Mouse (Mus musculus) CH12.LX (cell line): Measurements from ENCODE around the gene Trim17. TPM values are rescaled to one million over a fixed set of nuclear protein-coding genes. Genes with fewer than 3 reads are reported as not detected.

Source experiments
- DNase-seq: peaks from one replicate; pipeline ENCODE4 v3.0.0-alpha.2; 2013; ENCODE audit errors: extremely low read depth
- H3K27ac ChIP-seq: 2 replicates; pipeline ENCODE4 v1.5.1; 2012; ENCODE audit warnings: low read depth, mild to moderate bottlenecking, control low read depth, moderate library complexity; ENCODE audit not compliant: insufficient read depth
- H3K27me3 ChIP-seq: replicated peaks from 2 replicates; pipeline ENCODE3; 2012; ENCODE audit warnings: inconsistent platforms
- H3K36me3 ChIP-seq, 2 experiments: replicated peaks in 1 of 2; 2 replicates each; pipeline versions ENCODE3 to v1.6.1; 2012; ENCODE audit warnings: inconsistent platforms in 1 of 2, low read length in 1 of 2, mild to moderate bottlenecking in 1 of 2, mixed read lengths in 1 of 2, moderate library complexity in 1 of 2; ENCODE audit not compliant: control insufficient read depth in 1 of 2, insufficient read depth in 1 of 2
- H3K4me1 ChIP-seq, 2 experiments: 2 replicates each; pipeline ENCODE4 v1.6.1; 2012; ENCODE audit warnings: inconsistent platforms in 1 of 2, moderate library complexity in 1 of 2; ENCODE audit not compliant: insufficient read depth in 2 of 2, control insufficient read depth in 1 of 2
- H3K4me2 ChIP-seq: 2 replicates; pipeline ENCODE4 v1.6.1; 2012; ENCODE audit warnings: low read depth, mild to moderate bottlenecking, control low read depth; ENCODE audit not compliant: poor library complexity, insufficient read depth, severe bottlenecking
- H3K4me3 ChIP-seq, 3 experiments: fragments of 150-350 bp in 1 of 3; sonication (generic) in 1 of 3; replicated peaks in 1 of 3; 2 replicates each; pipeline versions ENCODE3 to v1.5.1; 2011 to 2012; ENCODE audit warnings: low read depth in 2 of 3, low read length in 2 of 3, mild to moderate bottlenecking in 2 of 3, moderate library complexity in 2 of 3, control low read depth in 1 of 3, improper control_type of control experiment in 1 of 3, inconsistent platforms in 1 of 3, mixed read lengths in 1 of 3; ENCODE audit not compliant: poor library complexity in 1 of 3
- H3K79me2 ChIP-seq: replicated peaks from 2 replicates; pipeline ENCODE4 v1.6.1; 2012; ENCODE audit warnings: mild to moderate bottlenecking, moderate library complexity; ENCODE audit not compliant: control insufficient read depth, poor library complexity, insufficient read depth, severe bottlenecking; ENCODE audit errors: extremely low read depth
- H3K9ac ChIP-seq: 2 replicates; pipeline ENCODE4 v1.6.1; 2012; ENCODE audit warnings: low read depth, mild to moderate bottlenecking, control low read depth, moderate library complexity; ENCODE audit not compliant: insufficient read depth
- H3K9me3 ChIP-seq: replicated peaks from 2 replicates; pipeline ENCODE3; 2012; ENCODE audit warnings: low read length, inconsistent platforms, mixed read lengths
- ELF1 ChIP-seq: IDR thresholded peaks from 2 replicates; pipeline ENCODE4 v1.6.1; 2014; ENCODE audit warnings: low read depth, mild to moderate bottlenecking, inconsistent platforms, low read length, improper control_type of control experiment
- EP300 ChIP-seq: IDR thresholded peaks from 2 replicates; pipeline ENCODE4 v1.6.1; 2011; ENCODE audit warnings: low read length, improper control_type of control experiment
- ETS1 ChIP-seq: conservative IDR thresholded peaks from 2 replicates; pipeline ENCODE4 v1.6.1; 2012; ENCODE audit warnings: low read depth, mild to moderate bottlenecking, inconsistent platforms, low read length, improper control_type of control experiment, moderate library complexity
- HCFC1 ChIP-seq: IDR thresholded peaks from 2 replicates; pipeline ENCODE4 v1.6.1; 2012; ENCODE audit warnings: low read depth, mild to moderate bottlenecking, inconsistent platforms, low read length, improper control_type of control experiment
- JUN ChIP-seq: IDR thresholded peaks from 2 replicates; pipeline ENCODE4 v1.6.1; 2011; ENCODE audit warnings: low read depth, mild to moderate bottlenecking, low read length, improper control_type of control experiment, moderate library complexity; ENCODE audit not compliant: insufficient read depth
- KAT2A ChIP-seq: IDR thresholded peaks from 2 replicates; pipeline ENCODE4 v1.6.1; 2012; ENCODE audit warnings: low read length, improper control_type of control experiment, inconsistent platforms; ENCODE audit not compliant: insufficient replicate concordance
- MXI1 ChIP-seq: IDR thresholded peaks from 2 replicates; pipeline ENCODE4 v1.6.1; 2011; ENCODE audit warnings: mild to moderate bottlenecking, low read depth, low read length, improper control_type of control experiment
- NELFE ChIP-seq: IDR thresholded peaks from 2 replicates; pipeline ENCODE4 v1.6.1; 2011; ENCODE audit warnings: low read depth, low read length, improper control_type of control experiment
- NRF1 ChIP-seq: IDR thresholded peaks from 2 replicates; pipeline ENCODE4 v1.6.1; 2014; ENCODE audit warnings: low read depth, mild to moderate bottlenecking, inconsistent platforms, low read length, improper control_type of control experiment, moderate library complexity
- POLR2AphosphoS2 ChIP-seq: IDR thresholded peaks from 2 replicates; pipeline ENCODE4 v1.6.1; 2011; ENCODE audit warnings: low read depth, low read length, improper control_type of control experiment
- TBP ChIP-seq: conservative IDR thresholded peaks from 2 replicates; pipeline ENCODE4 v1.6.1; 2011; ENCODE audit warnings: low read depth, low read length, improper control_type of control experiment
- USF2 ChIP-seq: conservative IDR thresholded peaks from 2 replicates; pipeline ENCODE4 v1.6.1; 2011; ENCODE audit warnings: low read depth, low read length, improper control_type of control experiment
- ZC3H11A ChIP-seq: IDR thresholded peaks from 2 replicates; pipeline ENCODE4 v1.6.1; 2012; ENCODE audit warnings: low read depth, mild to moderate bottlenecking, inconsistent platforms, low read length, improper control_type of control experiment
- ZKSCAN1 ChIP-seq: IDR thresholded peaks from 2 replicates; pipeline ENCODE4 v1.6.1; 2012; ENCODE audit warnings: low read depth, inconsistent platforms, low read length, improper control_type of control experiment, borderline replicate concordance
- ZMIZ1 ChIP-seq: IDR thresholded peaks from 2 replicates; pipeline ENCODE4 v1.6.1; 2012; ENCODE audit warnings: low read depth, mild to moderate bottlenecking, inconsistent platforms, low read length, improper control_type of control experiment
- dilution Hi-C: fragments of 300-500 bp; cut with MboI; formaldehyde crosslinking; loops from 2 replicates; pipeline ENCODE4 v1.14.3; 2020; ENCODE audit warnings: low sequenced_read_pairs; ENCODE audit not compliant: extremely low pct_unique_long_range_greater_than_20kb, extremely low pct_ligation_motif_present
- in situ Hi-C: fragments of 300-500 bp; cut with MboI; formaldehyde crosslinking; loops from 3 replicates; pipeline ENCODE4 v1.14.3; 2019; ENCODE audit warnings: low sequenced_read_pairs, low pct_ligation_motif_present, low pct_unique_long_range_greater_than_20kb, mixed read lengths
- polyA plus RNA-seq: library from polyadenylated mRNA; unstranded; fragments of >175 nt; gene quantifications from 2 replicates; pipeline ENCODE4 v1.2.1, GENCODE M21; 2012; ENCODE audit warnings: low read depth; ENCODE audit not compliant: insufficient read length
- total RNA-seq, 2 experiments: library from RNA; depleted of rRNA; stranded (reverse); fragments of 300-350 nt in 1 of 2; fragments of >200 nt in 1 of 2; gene quantifications; 2 replicates each; pipeline ENCODE4 v1.2.3; 2012 to 2014

The Trim17 gene
- total and polyA plus RNA-seq, 3 experiments = 0.47 to 0.49 TPM; not detected in 1

GRCm38 (mm10) chr11:58990794-58991193, 36.3 kb downstream of the Trim17 start:
- DNase-seq = no peak

GRCm38 (mm10) chr11:58991911-58992310, 37.4 kb downstream of the Trim17 start:
- in situ Hi-C loops = no loop called here
- TF ChIP-seq USF2 (no peak), ZMIZ1 (no peak), POLR2AphosphoS2 (peak; percentile 46; the same call in 1 of the 2 replicates), ZC3H11A (no peak), EP300 (no peak), ELF1 (no peak)
- H3K9me3 ChIP-seq = no peaks in the 10 kb centered on the region
- H3K9ac ChIP-seq = no peak overlapping the region
- no peaks in the 10 kb centered on the region for H3K79me2 ChIP-seq
- dilution Hi-C loops = no loop called here
- H3K4me1 ChIP-seq = peaks cover 3 to 18% of the 10 kb centered on the region in 2 experiments
- H3K36me3 ChIP-seq = peaks cover 42 to 53% of the 10 kb centered on the region in 2 experiments
- H3K27me3 ChIP-seq = peaks cover 3% of the 10 kb centered on the region
- H3K27ac ChIP-seq = no peak overlapping the region
- H3K4me3 ChIP-seq = no peak overlapping the region
- no peak for DNase-seq
- H3K4me2 ChIP-seq = no peak overlapping the region

More at GRCm38 (mm10) chr11:58990794-58991193, 36.3 kb downstream of the Trim17 start:
- H3K4me3 ChIP-seq = no peak overlapping the region
- TF ChIP-seq HCFC1 (no peak), EP300 (no peak), USF2 (no peak), NRF1 (no peak), MXI1 (no peak), KAT2A (no peak), NELFE (no peak), ETS1 (no peak), JUN (no peak), TBP (no peak), ZKSCAN1 (no peak)
- TF ChIP-seq, all 38 proteins: peak for 0
- dilution Hi-C loops (no loop called here), in situ Hi-C loops (no loop called here)
- H3K4me2 ChIP-seq = no peak overlapping the region
- H3K36me3 ChIP-seq = peaks cover 51 to 64% of the 10 kb centered on the region in 2 experiments
- H3K9ac ChIP-seq = no peak overlapping the region
- H3K79me2 ChIP-seq = no peaks in the 10 kb centered on the region
- H3K27ac ChIP-seq = no peak overlapping the region
- peaks cover 3 to 26% of the 10 kb centered on the region in 2 experiments for H3K4me1 ChIP-seq
- H3K9me3 ChIP-seq = no peaks in the 10 kb centered on the region
- no peaks in the 10 kb centered on the region for H3K27me3 ChIP-seq
